Mouse (Mus musculus): Measurements from ENCODE around the gene Serpinb8. TPM values are rescaled to one million over a fixed set of nuclear protein-coding genes. Genes with fewer than 3 reads are reported as not detected.

The Serpinb8 gene
- 0.33 and 0.44 TPM in 2 replicates for polyA plus RNA-seq (2012; rRNA removed)

GRCm38 (mm10) chr1:107589691-107590470, at the start of gene Serpinb8:
Gene Serpinb8 (plus strand): TSS chr1:107590006.
- peak; percentile 67 for DNase-seq (ENCODE audit: low read depth)
- TF ChIP-seq CTCF (IDR thresholded peaks at IDR 0.05; ENCODE audit: borderline replicate concordance, extremely low read depth, insufficient read depth, insufficient read length) = no peak
- no peak for TF ChIP-seq POLR2A (IDR thresholded peaks at IDR 0.05; ENCODE audit: borderline replicate concordance, extremely low read depth, insufficient read depth, insufficient read length, poor library complexity, severe bottlenecking)

- no peak for TF ChIP-seq CTCF (IDR thresholded peaks at IDR 0.05; ENCODE audit: borderline replicate concordance, extremely low read depth, insufficient read depth, insufficient read length)
- DNase-seq (ENCODE audit: low read depth) = no peak
These were observed 30.3 kb upstream of the Serpinb8 start for GRCm38 (mm10) chr1:107559494-107559893.

GRCm38 (mm10) chr1:107562110-107562509, 27.7 kb upstream of the Serpinb8 start:
- no peak for TF ChIP-seq POLR2A (IDR thresholded peaks at IDR 0.05; ENCODE audit: borderline replicate concordance, extremely low read depth, insufficient read depth, insufficient read length, poor library complexity, severe bottlenecking)
- TF ChIP-seq CTCF (IDR thresholded peaks at IDR 0.05; ENCODE audit: borderline replicate concordance, extremely low read depth, insufficient read depth, insufficient read length) = no peak
- peak; percentile 11 for DNase-seq (ENCODE audit: low read depth)

- peak; percentile 63 for DNase-seq (ENCODE audit: low read depth)
- TF ChIP-seq CTCF (IDR thresholded peaks at IDR 0.05; ENCODE audit: borderline replicate concordance, extremely low read depth, insufficient read depth, insufficient read length) (no peak), POLR2A (IDR thresholded peaks at IDR 0.05; ENCODE audit: borderline replicate concordance, extremely low read depth, insufficient read depth, insufficient read length, poor library complexity, severe bottlenecking) (no peak)
These were observed 24.2 kb upstream of the Serpinb8 start for GRCm38 (mm10) chr1:107565644-107566043.

GRCm38 (mm10) chr1:107576094-107576493, 13.7 kb upstream of the Serpinb8 start:
- TF ChIP-seq CTCF (IDR thresholded peaks at IDR 0.05; ENCODE audit: borderline replicate concordance, extremely low read depth, insufficient read depth, insufficient read length) (no peak), POLR2A (IDR thresholded peaks at IDR 0.05; ENCODE audit: borderline replicate concordance, extremely low read depth, insufficient read depth, insufficient read length, poor library complexity, severe bottlenecking) (no peak)
- DNase-seq (ENCODE audit: low read depth) = no peak

- TF ChIP-seq CTCF (IDR thresholded peaks at IDR 0.05; ENCODE audit: borderline replicate concordance, extremely low read depth, insufficient read depth, insufficient read length) (no peak), POLR2A (IDR thresholded peaks at IDR 0.05; ENCODE audit: borderline replicate concordance, extremely low read depth, insufficient read depth, insufficient read length, poor library complexity, severe bottlenecking) (no peak)
- DNase-seq (ENCODE audit: low read depth) = no peak
These were observed 12.3 kb upstream of the Serpinb8 start for GRCm38 (mm10) chr1:107577514-107577913.

- TF ChIP-seq POLR2A (IDR thresholded peaks at IDR 0.05; ENCODE audit: borderline replicate concordance, extremely low read depth, insufficient read depth, insufficient read length, poor library complexity, severe bottlenecking) (no peak), CTCF (IDR thresholded peaks at IDR 0.05; ENCODE audit: borderline replicate concordance, extremely low read depth, insufficient read depth, insufficient read length) (no peak)
- no peak for DNase-seq (ENCODE audit: low read depth)
These were observed 8.6 kb upstream of the Serpinb8 start for GRCm38 (mm10) chr1:107581220-107581619.

GRCm38 (mm10) chr1:107582900-107583299, 6.9 kb upstream of the Serpinb8 start:
- TF ChIP-seq CTCF (IDR thresholded peaks at IDR 0.05; ENCODE audit: borderline replicate concordance, extremely low read depth, insufficient read depth, insufficient read length) = no peak
- TF ChIP-seq POLR2A (IDR thresholded peaks at IDR 0.05; ENCODE audit: borderline replicate concordance, extremely low read depth, insufficient read depth, insufficient read length, poor library complexity, severe bottlenecking) = no peak
- DNase-seq (ENCODE audit: low read depth) = no peak

- no peak for TF ChIP-seq POLR2A (IDR thresholded peaks at IDR 0.05; ENCODE audit: borderline replicate concordance, extremely low read depth, insufficient read depth, insufficient read length, poor library complexity, severe bottlenecking)
- no peak for TF ChIP-seq CTCF (IDR thresholded peaks at IDR 0.05; ENCODE audit: borderline replicate concordance, extremely low read depth, insufficient read depth, insufficient read length)
- DNase-seq (ENCODE audit: low read depth) = no peak
These were observed 5.8 kb upstream of the Serpinb8 start for GRCm38 (mm10) chr1:107583958-107584376.

- DNase-seq (ENCODE audit: low read depth) = peak; percentile 45
- no peak for TF ChIP-seq POLR2A (IDR thresholded peaks at IDR 0.05; ENCODE audit: borderline replicate concordance, extremely low read depth, insufficient read depth, insufficient read length, poor library complexity, severe bottlenecking)
- no peak for TF ChIP-seq CTCF (IDR thresholded peaks at IDR 0.05; ENCODE audit: borderline replicate concordance, extremely low read depth, insufficient read depth, insufficient read length)
These were observed 4.9 kb upstream of the Serpinb8 start for GRCm38 (mm10) chr1:107584932-107585331.

GRCm38 (mm10) chr1:107586196-107586595, 3.6 kb upstream of the Serpinb8 start:
- no peak for DNase-seq (ENCODE audit: low read depth)
- TF ChIP-seq POLR2A (IDR thresholded peaks at IDR 0.05; ENCODE audit: borderline replicate concordance, extremely low read depth, insufficient read depth, insufficient read length, poor library complexity, severe bottlenecking) (no peak), CTCF (IDR thresholded peaks at IDR 0.05; ENCODE audit: borderline replicate concordance, extremely low read depth, insufficient read depth, insufficient read length) (no peak)

- TF ChIP-seq POLR2A (IDR thresholded peaks at IDR 0.05; ENCODE audit: borderline replicate concordance, extremely low read depth, insufficient read depth, insufficient read length, poor library complexity, severe bottlenecking) = no peak
- no peak for TF ChIP-seq CTCF (IDR thresholded peaks at IDR 0.05; ENCODE audit: borderline replicate concordance, extremely low read depth, insufficient read depth, insufficient read length)
- peak; percentile 4 for DNase-seq (ENCODE audit: low read depth)
These were observed 1.6 kb upstream of the Serpinb8 start for GRCm38 (mm10) chr1:107588206-107588605.
